Mouse (Mus musculus) gastrocnemius, adult 18-20 months (tissue): ENCODE measurements around the gene Spon1. TPM values are rescaled to one million over a fixed set of nuclear protein-coding genes. Genes with fewer than 3 reads are reported as not detected.
A peak's percentile ranks its signal among the peaks of the same experiment; 100 is the strongest.

ENCODE experiments used
- DNase-seq: peaks from one replicate; pipeline ENCODE4 v3.0.0; 2021; ENCODE audit warnings: low spot score
- total RNA-seq, 2 experiments: library from RNA; stranded (reverse); gene quantifications; 2 replicates each; pipeline ENCODE4 v1.2.3; 2021

Spon1 gene
- total RNA-seq, 2 experiments from 2014 or later = 2.3 to 3.1 TPM

GRCm38 (mm10) chr7:113997675-113998354, 232.0 kb downstream of the Spon1 start:
- DNase-seq = no peak

GRCm38 (mm10) chr7:114004171-114004570, 238.4 kb downstream of the Spon1 start:
- DNase-seq = no peak

- no peak for DNase-seq
Observed at GRCm38 (mm10) chr7:114005499-114005898, 239.7 kb downstream of the Spon1 start.

DNA sequence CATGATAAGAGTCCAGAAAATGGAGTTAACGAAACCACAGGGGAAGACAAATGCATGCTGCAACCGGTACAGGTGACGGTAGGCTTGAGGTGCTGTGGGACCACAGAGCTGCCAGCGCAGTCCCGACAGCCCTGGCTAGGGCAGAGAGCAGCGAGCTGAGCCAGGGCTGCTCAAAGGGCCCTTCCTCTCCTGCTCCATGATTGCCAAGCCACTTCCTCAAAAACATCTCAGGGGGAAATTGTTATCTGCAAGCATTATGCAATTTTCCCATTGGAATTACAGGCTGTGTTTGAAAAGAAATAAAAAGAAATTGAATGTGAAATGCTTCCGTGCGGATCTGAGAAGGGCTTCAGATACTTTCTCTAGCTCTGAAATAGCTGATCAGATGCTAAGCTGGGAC, 240.7 kb downstream of the Spon1 start:
- no peak for DNase-seq

- DNase-seq = no peak
Observed at GRCm38 (mm10) chr7:114007565-114007964, 241.8 kb downstream of the Spon1 start.

DNA sequence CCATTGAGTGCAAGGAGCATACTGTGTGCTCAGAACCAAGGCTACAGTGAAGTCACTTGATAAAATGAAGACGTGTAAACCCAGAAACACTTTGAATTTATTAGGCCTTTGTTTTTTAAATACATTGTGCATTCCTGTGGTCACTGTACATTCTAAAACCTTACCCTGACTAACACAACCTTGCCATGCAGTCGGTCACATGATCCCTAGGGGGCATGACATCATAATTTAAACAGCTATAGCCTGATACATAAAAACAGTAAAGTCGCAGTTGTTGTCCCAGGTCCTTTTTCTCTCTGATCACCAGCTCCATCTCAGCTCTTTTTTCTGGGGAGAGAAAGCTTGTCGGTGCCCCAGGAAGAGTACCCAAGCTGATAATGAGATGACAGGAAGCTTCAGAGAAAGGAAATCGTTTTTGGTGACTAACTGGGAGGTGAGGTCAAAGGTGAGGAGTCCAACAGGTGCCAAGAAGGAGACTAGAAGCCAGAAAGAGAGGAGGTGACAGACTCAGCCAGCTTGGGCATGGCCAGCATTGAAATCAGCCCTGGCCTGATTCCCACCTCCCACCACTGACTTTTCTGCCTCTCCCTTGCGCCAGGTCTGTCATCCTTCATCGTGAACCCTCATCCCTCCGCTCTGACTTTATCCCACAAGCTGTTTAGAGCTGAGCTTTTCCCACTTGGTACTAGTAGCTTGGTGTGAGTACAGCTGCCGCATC, 246.1 kb downstream of the Spon1 start:
- no peak for DNase-seq

GRCm38 (mm10) chr7:114016001-114016949, 250.5 kb downstream of the Spon1 start:
- DNase-seq = no peak

DNA sequence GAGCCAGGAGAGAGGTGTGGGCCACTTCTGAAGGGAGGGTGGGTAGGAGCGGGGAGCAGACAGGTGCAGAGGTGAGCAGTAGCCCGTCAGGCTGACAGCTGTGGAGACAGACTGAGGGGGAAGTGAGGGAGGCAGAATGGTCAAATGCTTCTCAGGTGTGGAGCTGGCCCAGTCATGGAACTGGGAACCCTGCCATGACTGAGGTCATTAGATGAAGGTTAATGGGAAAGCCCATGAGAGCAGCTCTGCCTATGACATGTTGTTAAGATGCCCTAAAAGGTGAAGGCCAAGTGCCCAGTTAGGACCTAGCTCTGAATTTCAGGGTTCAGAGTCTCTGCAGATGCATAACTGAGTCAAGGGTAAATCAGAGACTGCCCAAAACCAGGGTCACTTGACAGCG, 253.1 kb downstream of the Spon1 start:
- DNase-seq = no peak

DNA sequence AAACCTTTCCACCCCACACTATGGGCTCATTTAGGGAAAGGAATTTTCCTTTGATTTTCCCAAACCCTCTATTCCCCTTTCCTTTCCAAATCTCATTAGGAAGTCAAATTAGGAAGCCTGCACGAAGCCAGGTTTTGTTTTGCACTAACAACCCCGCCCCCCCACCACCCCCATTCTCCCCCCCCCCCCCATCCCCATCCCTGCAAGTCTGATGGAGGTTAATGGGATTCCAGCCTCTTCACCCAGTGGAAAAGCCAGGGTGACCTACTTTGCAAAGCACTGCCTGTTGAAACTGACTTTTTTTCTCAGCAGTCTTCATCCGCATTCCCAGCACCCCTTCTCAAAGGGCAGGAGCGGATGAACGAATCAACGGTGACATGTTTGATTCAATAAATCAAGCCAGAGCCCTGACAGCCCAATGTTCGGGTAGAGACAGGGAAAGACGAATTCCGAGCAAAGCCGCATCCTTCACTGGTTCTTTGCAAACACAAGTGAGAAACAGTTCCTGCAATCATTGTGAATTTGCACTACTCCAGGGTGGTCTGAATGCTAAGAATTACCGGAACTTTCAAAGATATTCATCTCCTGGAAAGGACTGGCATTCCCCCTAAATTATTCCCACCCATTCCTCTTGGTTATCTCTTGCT, 254.4 kb downstream of the Spon1 start:
- no peak for DNase-seq

DNA sequence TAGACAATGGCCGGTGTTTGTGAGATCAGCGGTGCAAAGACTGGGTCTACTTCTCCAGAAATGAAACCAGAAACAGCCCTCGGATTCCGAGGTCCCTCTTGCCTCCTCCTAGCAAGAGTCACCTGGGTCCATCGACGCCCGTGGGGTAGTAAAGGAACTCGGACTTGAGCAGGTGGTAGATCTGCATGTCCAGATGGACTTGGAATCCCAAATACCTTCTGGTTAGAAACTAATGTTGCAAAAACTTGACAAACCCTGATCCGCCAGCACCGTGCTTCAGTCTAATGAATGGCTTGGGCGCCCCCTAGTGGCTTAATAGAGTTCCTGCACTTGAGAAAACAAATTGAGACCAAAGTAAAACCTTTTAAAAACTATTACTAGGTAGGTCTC, 254.9 kb downstream of the Spon1 start:
- peak; percentile 76 for DNase-seq

GRCm38 (mm10) chr7:114026923-114027322, 261.1 kb downstream of the Spon1 start:
- DNase-seq = no peak

DNA sequence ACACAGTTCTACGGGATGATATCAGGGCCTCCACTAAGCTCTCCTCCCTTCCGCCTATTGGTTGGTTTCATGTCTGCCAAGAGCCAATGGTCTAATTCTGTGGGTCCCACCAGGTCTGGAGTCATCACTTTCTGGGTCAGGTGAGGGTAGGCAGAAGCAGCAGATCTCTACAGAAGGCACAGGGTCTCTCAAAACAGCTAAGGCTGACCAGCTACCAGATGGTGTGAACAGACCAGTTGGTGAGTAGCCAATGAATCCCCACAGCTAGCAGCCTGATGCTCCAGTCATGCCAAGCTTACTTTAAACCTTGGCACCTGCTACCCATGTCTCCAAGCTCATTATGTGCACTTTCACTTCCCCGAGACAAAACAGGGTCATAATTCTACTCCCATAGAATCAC, 261.6 kb downstream of the Spon1 start:
- no peak for DNase-seq

DNA sequence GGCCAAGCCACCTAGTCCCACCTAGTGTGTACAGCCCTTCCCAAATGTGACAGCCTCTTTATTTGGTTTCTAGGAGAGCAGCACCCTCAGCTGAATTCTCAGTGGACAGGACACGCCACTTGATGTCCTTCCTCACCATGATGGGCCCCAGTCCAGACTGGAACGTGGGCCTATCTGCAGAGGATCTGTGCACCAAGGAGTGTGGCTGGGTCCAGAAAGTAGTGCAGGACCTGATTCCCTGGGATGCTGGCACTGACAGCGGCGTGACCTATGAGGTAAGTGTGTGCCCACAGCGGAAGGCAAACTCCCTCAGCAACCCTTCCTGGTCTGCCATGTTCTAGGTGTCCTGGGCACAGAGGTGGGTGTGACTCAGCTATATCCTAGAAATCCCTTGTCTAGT, 263.0 kb downstream of the Spon1 start:
- no peak for DNase-seq

- peak; percentile 92 for DNase-seq
Observed at GRCm38 (mm10) chr7:114029596-114029995, 263.8 kb downstream of the Spon1 start.

DNA sequence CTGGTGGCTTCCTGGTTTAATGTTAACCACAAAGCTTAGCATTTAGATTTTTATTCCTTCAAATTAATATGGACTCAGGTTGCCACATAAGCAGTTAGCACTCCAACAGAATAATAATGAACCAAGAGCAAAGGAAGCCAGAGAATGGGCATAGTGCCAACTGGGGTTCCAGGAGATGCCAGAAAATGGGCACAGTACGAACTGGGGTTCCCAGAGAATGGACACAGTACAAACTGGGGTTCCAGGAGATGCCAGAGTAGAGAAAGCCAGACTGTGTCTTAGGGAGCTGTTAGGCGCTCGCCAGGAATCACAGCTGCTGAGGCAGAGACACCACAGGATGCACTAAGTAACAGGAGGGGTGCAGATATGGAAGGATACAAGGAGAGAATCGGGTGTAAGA, 271.4 kb downstream of the Spon1 start:
- no peak for DNase-seq

DNA sequence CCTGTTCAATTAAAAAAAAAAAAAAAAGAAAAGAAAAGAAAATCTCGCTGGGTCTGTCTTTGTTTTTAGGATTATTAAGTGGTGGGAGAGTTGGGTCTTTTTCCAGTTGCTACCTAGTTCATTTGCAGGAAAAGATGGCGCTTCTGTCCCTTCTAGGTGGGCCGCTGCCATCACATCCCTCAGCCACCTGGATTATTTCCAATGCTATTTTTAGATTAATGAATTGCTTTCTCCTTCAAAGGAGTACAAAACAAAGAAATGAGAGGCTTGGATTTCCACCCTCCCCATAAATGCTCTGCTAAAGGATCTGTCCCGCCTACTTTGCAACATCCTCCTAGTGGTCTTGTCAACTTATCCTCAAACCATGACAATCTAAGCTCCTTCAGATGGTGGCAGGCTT, 275.6 kb downstream of the Spon1 start:
- no peak for DNase-seq

DNA sequence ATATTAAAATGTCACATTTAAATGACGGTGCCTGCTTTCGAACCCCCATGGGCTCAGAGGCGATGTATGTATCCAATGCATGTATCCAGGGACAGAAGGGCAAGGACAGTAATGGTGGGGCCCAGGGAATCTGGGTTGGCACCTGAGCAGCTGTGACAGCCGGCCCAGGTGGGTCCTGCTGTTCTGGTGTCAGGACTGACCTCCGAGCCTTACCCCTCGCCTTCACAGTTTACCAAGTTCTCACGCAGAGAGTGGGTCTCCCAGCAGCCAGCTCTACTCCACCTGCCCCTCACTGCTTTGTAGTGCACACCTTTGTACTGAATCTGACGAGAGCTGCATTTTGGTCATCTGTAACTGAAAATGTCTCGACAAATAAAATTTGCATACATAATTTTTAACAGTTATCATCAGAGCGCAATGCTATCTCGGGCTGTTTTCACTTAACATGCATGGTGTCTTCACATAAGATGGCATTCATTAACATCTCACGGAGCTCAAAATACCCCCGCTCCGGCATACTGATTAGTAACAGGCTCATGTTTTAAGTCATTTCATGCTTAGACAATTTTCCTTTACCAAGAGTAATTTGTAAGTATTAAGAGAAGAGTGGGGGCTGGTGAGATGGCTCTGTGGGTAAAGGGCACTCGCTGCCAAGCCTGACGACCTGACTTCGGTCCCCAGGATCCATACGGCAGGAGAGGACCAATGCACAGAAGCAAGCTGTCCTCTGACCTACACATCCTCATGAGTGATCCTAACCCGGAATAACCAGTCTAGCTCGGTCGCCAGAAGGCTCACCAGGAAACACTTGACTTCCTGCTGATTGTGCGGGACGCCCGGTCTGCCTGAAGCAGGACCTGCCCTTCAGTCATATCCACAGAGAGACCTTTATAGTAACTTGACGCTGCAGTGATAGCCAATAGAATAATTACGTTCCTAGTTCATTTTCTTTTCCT, 277.5 kb downstream of the Spon1 start:
- no peak for DNase-seq

- no peak for DNase-seq
Observed at GRCm38 (mm10) chr7:114043929-114044549, 278.2 kb downstream of the Spon1 start.

- no peak for DNase-seq
Observed at GRCm38 (mm10) chr7:114045814-114046213, 280.0 kb downstream of the Spon1 start.

DNA sequence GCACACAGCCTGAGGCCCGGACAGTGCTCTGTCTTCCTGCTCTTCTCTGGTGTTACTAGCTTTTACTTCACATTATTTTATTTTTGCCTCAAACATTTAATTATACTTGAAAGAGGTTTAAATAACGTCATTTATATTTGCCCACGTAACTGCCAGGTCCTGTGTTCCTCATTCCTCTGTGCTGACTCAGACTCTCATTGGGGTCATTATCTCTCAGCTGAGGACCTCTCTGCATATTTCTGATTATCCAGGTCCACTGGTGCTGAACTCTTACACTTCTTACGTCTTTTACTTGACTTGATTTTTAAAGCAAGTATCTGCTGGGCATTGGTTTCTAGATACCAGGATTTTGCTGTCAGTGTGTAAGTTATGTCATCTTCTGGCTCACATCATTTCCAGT, 287.9 kb downstream of the Spon1 start:
- no peak for DNase-seq
